Mouse (Mus musculus) heart, embryonic 11.5 days (tissue): Measurements from ENCODE around the gene Ccdc57. TPM values are rescaled to one million over a fixed set of nuclear protein-coding genes. Genes with fewer than 3 reads are reported as not detected.

Experiments
- ATAC-seq: fragments of 200-750 bp; cut with Nextera tagmentation; replicated peaks from 2 replicates; pipeline ENCODE4 v1.8.0; 2017; ENCODE audit warnings: moderate library complexity; ENCODE audit not compliant: insufficient number of reproducible peaks, low FRiP score, low TSS enrichment
- H3K27ac ChIP-seq: fragments of 300-500 bp; sonication (generic); 2 replicates; pipeline ENCODE4 v1.5.1; 2014; ENCODE audit warnings: mild to moderate bottlenecking, low read depth, low read length
- H3K27me3 ChIP-seq: fragments of 300-500 bp; sonication (generic); 2 replicates; pipeline ENCODE4 v1.6.1; 2014; ENCODE audit warnings: mild to moderate bottlenecking, low read length, mixed read lengths; ENCODE audit not compliant: control insufficient read depth, insufficient read depth
- H3K36me3 ChIP-seq: fragments of 300-500 bp; sonication (generic); 2 replicates; pipeline ENCODE4 v1.6.1; 2014; ENCODE audit warnings: mild to moderate bottlenecking, low read length, moderate library complexity, mixed read lengths; ENCODE audit not compliant: control insufficient read depth, insufficient read depth
- H3K4me1 ChIP-seq: fragments of 300-500 bp; sonication (generic); 2 replicates; pipeline ENCODE4 v1.6.1; 2014; ENCODE audit warnings: low read length; ENCODE audit not compliant: control insufficient read depth, insufficient read depth
- H3K4me2 ChIP-seq: fragments of 300-500 bp; sonication (generic); 2 replicates; pipeline ENCODE4 v1.6.1; 2014; ENCODE audit warnings: mild to moderate bottlenecking, moderate library complexity
- H3K4me3 ChIP-seq: fragments of 300-500 bp; sonication (generic); 2 replicates; pipeline ENCODE4 v1.5.1; 2014; ENCODE audit warnings: low read depth, low read length
- H3K9ac ChIP-seq: fragments of 300-500 bp; sonication (generic); 2 replicates; pipeline ENCODE4 v1.6.1; 2014; ENCODE audit warnings: mild to moderate bottlenecking, low read depth, low read length, moderate library complexity
- H3K9me3 ChIP-seq: fragments of 300-500 bp; sonication (generic); replicated peaks from 2 replicates; pipeline ENCODE4 v1.6.1; 2016; ENCODE audit warnings: low read length; ENCODE audit not compliant: control insufficient read depth
- WGBS: fragments of 180-500 bp; shearing (Covaris S2); extraction: QIAGEN DNeasy Blood & Tissue Kit; methylation state at CpG from one replicate; pipeline ENCODE4 v1.1.7; 2014; ENCODE audit not compliant: insufficient replicate concordance; 5-methylcytosine and 5-hydroxymethylcytosine counted together
- polyA plus RNA-seq: library from polyadenylated mRNA; unstranded; fragments of >200 nt; fragmentation: Nextera tagmentation; extraction: Ambion mirVana; gene quantifications from 2 replicates; pipeline ENCODE4 v1.2.1, GENCODE M21; 2014

Gene Ccdc57
- polyA plus RNA-seq, 1 experiment from 2014 or later, result 3.9 TPM

DNA sequence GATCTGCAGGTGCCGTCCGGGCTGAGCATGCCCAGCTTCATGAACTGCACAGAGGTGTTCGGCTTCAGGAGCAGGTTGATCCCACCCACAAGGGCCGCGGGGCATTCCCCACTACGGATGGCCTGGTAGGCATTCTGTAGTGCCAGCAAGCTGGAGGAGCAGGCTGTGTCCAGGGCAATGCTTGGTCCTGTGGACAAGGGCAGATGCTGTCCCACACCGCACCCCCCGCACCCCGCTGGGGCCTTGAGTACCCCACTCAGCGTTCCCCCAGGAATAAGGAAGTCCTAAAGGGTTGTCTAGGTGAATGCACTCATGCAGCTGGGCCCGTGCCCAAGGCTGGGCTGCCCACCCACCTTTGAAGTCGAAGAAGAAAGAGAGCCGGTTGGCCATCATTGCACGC lies 112.1 kb downstream of the Ccdc57 start:
- WGBS, result 92% methylated on average over 14 of the region's 14 CpGs
- no peak overlapping the region for H3K4me3 ChIP-seq
- 0 out of 2 replicates have a peak overlapping the region, but pooled peaks have one; percentile 24 for H3K9ac ChIP-seq
- H3K36me3 ChIP-seq, result peaks cover 50% of the 10 kb centered on the region
- H3K9me3 ChIP-seq, result no peaks in the 10 kb centered on the region
- H3K27me3 ChIP-seq, result no peaks in the 10 kb centered on the region
- ATAC-seq, result no peak
- H3K4me1 ChIP-seq, result peaks cover 30% of the 10 kb centered on the region
- H3K4me2 ChIP-seq, result no peak overlapping the region; the same call in 1 of the 2 replicates
- no peak overlapping the region for H3K27ac ChIP-seq

DNA sequence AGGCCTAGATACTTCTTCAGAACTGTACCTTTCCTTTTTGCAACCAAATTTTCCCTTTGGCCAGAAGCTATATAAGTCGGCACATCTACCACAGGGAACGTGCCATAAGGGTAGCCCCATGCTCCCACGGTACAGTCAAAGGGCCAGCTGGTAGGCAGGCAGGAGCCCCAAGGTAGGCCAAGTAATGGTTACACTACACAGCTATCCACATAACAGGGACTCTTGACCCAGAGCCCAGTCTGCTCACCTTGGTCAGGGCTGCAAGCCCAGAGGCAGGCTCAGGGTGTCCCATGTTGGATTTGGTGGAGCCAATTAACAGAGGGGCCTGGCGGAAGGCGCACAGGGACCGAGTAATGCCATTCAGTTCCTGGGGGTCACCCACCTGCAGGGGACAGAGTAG lies 113.1 kb downstream of the Ccdc57 start:
- no peak for ATAC-seq
- Histone ChIP-seq H3K27ac (no peak overlapping the region), H3K4me2 (no peak overlapping the region), H3K9me3 (no peaks in the 10 kb centered on the region), H3K4me3 (no peak overlapping the region), H3K9ac (no peak overlapping the region), H3K27me3 (no peaks in the 10 kb centered on the region), H3K36me3 (peaks cover 60% of the 10 kb centered on the region), H3K4me1 (peaks cover 25% of the 10 kb centered on the region)
- WGBS, result 90% methylated on average over 6 of the region's 6 CpGs

DNA sequence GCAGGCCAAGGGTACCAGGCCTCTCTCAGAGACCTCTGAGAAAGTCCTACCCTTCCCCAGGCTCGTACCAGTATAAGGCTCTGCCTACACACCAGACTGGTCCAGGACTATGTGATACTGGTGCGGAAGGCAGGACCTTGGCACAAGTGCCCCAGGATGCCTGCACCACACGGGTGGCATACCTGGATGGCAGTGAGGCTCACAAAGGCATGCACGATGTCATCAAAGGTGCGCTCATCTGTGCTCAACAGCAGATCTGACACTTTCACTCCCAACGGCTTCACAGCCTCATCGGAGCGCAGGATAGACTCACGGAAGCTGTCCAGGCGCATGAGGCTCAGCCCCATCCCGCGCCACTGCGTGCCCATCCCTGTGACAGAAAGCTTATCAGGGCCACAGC lies 114.4 kb downstream of the Ccdc57 start:
- WGBS, result 91% methylated on average over 13 of the region's 13 CpGs
- Histone ChIP-seq H3K9me3 (no peaks in the 10 kb centered on the region), H3K4me2 (no peak overlapping the region), H3K4me1 (peaks cover 24% of the 10 kb centered on the region), H3K9ac (no peak overlapping the region), H3K27me3 (no peaks in the 10 kb centered on the region), H3K36me3 (peaks cover 72% of the 10 kb centered on the region), H3K4me3 (no peak overlapping the region), H3K27ac (no peak overlapping the region)
- ATAC-seq, result no peak

DNA sequence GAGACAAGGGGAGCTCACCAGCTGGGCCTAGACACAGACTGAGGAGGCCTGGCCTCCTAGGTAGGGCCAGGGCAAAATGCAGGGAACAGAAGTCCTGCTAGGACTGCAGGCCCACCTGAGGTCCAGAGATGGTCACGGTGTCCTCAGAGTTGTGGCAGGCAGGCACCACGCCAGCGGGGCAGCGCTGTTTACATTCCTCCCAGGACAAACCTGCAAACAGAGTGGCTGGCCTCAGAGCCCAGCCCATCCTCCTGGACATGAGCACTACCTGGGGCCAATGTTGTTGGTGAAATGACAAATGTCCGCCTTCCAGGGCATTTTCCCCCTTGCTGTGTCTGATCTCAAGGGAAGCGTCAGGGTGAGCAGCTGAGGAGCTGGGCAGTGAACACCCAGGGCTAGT lies 115.3 kb downstream of the Ccdc57 start:
- Histone ChIP-seq H3K9me3 (no peaks in the 10 kb centered on the region), H3K4me1 (peaks cover 15% of the 10 kb centered on the region), H3K4me3 (no peak overlapping the region), H3K9ac (no peak overlapping the region), H3K27ac (no peak overlapping the region), H3K4me2 (no peak overlapping the region), H3K27me3 (no peaks in the 10 kb centered on the region), H3K36me3 (peaks cover 80% of the 10 kb centered on the region)
- ATAC-seq, result no peak
- 91% methylated on average over 6 of the region's 6 CpGs for WGBS

DNA sequence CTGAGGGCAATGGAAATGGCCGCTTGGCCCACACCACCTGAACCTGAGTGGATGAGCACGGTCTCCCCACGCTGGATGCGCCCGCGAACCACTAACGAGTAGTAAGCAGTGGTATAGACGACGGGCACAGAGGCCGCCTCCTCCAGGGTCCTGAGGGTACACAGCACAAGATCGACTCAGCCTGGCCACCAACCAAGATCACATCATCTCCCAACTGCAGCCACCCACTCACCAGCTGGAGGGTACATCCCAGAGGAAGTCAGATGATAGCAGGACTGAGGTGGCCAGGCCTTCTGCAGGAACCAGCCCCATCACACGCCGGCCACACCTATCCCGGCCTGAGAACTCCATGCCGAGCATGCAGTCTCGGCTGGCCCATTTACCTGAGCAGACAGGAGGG lies 120.6 kb downstream of the Ccdc57 start:
- Histone ChIP-seq H3K4me2 (no peak overlapping the region), H3K27me3 (no peaks in the 10 kb centered on the region), H3K4me3 (no peak overlapping the region), H3K9me3 (no peaks in the 10 kb centered on the region), H3K27ac (no peak overlapping the region), H3K36me3 (peaks cover 92% of the 10 kb centered on the region), H3K4me1 (no peaks in the 10 kb centered on the region), H3K9ac (no peak overlapping the region)
- ATAC-seq, result no peak
- WGBS, result 93% methylated on average over 16 of the region's 16 CpGs

DNA sequence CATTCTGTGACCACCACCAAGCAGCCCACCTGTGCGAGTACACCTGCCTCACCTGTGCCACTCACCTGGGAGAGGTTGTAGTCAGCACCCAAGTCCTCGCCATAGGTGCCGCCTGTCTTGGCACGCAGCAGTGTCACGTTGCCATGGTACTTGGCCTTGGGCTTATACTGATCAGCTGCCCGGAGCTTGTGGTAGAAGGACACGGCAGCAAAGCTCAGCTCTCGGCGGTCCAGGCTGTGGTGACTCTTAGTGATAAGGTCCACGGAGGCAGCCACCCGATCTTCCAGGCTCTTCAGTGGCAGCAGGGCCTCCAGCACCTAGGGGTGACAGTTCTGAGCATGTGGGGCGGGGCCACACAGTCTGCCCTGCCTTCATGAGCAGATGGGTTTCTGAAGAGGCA lies 124.7 kb downstream of the Ccdc57 start:
- Histone ChIP-seq H3K27ac (no peak overlapping the region), H3K9ac (no peak overlapping the region), H3K36me3 (peaks cover 60% of the 10 kb centered on the region), H3K4me1 (no peaks in the 10 kb centered on the region), H3K4me2 (no peak overlapping the region), H3K4me3 (no peak overlapping the region), H3K9me3 (no peaks in the 10 kb centered on the region), H3K27me3 (no peaks in the 10 kb centered on the region)
- 83% methylated on average over 12 of the region's 12 CpGs for WGBS
- ATAC-seq, result no peak

DNA sequence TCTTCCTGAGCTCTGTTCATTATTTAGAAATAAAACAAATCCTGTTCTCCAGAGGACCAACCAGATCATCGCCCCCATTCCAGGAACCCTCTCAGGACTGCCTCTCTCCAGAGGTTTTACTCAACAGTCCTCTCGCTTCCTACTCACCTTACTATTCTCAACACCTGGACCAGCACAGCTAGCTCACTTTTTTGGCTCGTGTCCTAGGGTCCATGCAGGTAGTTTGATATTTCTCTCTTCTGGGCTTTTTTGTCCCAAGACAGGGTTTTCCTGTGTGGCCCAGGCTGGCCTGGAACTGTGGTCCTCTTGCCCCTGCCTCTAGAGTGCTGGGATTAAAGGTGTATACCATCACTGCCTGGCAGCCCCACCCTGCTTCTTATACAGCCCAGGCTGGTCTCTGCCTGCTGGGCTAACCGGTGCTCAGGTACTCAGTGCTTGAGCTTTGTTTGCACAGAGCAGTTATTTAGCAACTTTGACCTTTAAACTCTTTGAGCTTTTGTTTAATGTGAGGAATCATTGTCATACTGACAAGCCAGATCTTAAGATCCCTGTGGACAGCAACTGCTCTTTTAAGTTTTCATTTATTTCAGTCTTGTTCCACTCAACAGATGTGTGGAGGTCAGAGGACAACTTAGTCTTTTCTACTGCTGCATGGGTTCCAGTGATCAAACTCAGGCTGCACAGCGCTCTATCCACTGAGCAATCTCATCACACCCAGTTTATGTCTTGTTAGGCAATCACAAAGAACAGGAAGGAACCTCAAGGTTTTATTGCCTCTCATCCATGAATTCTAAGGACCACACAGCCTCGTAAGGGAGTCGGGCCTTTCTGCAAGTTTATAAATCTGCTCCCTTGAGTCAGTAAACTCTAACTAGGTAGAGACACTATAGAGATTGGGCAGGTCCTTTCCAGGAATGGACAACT lies 127.0 kb downstream of the Ccdc57 start:
- H3K27ac ChIP-seq, result no peak overlapping the region
- H3K36me3 ChIP-seq, result peaks cover 41% of the 10 kb centered on the region
- H3K9ac ChIP-seq, result no peak overlapping the region
- no peak overlapping the region for H3K4me2 ChIP-seq
- H3K4me1 ChIP-seq, result no peaks in the 10 kb centered on the region
- no peaks in the 10 kb centered on the region for H3K27me3 ChIP-seq
- H3K9me3 ChIP-seq, result no peaks in the 10 kb centered on the region
- ATAC-seq, result no peak
- no peak overlapping the region for H3K4me3 ChIP-seq
- whole genome bisulfite sequencing, result 90% methylated on average over 7 of the region's 7 CpGs

DNA sequence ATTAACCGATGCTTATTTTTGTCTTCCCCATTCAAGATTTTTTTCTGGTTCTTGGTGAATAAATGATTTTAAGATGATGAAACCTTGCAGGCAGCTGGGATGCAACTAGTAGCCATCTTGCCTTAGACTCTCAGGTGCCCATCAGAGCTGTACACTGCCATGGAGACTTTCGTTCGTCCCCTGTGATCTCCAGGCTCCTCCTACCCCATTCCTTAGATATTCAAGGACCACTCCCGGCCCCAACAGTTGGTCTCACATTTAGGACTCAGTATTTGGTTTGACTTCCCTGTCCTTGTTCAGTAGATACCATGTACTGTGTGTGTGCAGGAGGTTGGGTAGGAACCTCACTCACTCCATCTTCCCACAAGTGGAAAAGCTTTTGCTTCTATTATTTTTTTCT lies 127.9 kb downstream of the Ccdc57 start:
- Histone ChIP-seq H3K27ac (no peak overlapping the region), H3K36me3 (peaks cover 33% of the 10 kb centered on the region), H3K27me3 (no peaks in the 10 kb centered on the region), H3K4me2 (no peak overlapping the region), H3K9ac (no peak overlapping the region), H3K4me1 (0 out of 2 replicates have a peak, but pooled peaks cover 2% of the 10 kb centered on the region), H3K9me3 (no peaks in the 10 kb centered on the region), H3K4me3 (no peak overlapping the region)
- ATAC-seq, result no peak
- 61% methylated on average over 4 of the region's 4 CpGs for WGBS

DNA sequence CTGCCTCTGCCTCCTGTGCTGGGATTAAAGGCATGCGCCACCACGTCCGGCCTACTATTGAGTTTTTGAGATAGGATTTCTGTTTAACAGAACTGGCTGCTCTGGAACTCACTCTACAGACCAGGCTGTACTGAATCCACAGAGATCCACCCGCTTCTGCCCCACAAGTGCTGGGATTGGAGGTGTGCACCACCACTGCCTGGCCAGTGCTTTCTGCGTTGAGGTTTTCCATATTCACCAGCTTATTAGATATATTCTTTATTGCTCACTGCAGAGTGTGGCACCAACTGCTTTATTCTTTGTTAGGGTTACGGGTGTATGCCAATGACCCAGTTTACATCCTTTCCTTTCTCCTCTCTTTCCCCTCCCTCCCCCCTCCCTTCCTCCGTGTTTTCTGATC lies 128.4 kb downstream of the Ccdc57 start:
- Histone ChIP-seq H3K9me3 (no peaks in the 10 kb centered on the region), H3K9ac (no peak overlapping the region), H3K36me3 (peaks cover 28% of the 10 kb centered on the region), H3K4me2 (no peak overlapping the region), H3K27me3 (no peaks in the 10 kb centered on the region), H3K4me3 (no peak overlapping the region), H3K27ac (no peak overlapping the region), H3K4me1 (0 out of 2 replicates have a peak, but pooled peaks cover 2% of the 10 kb centered on the region)
- WGBS, result 77% methylated on average over 7 of the region's 7 CpGs
- ATAC-seq, result no peak
